Mouse (Mus musculus) E14TG2a.4 (cell line): ENCODE measurements around the gene Padi4.

Source experiments
- CTCF ChIP-seq: conservative IDR thresholded peaks from 2 replicates; pipeline ENCODE4 v1.5.1; 2014; ENCODE audit warnings: low read length
- NANOG ChIP-seq: IDR thresholded peaks from 2 replicates; pipeline ENCODE4 v1.6.1; 2014; ENCODE audit warnings: borderline replicate concordance, low read length, mixed read lengths
- POU5F1 ChIP-seq: IDR thresholded peaks from 2 replicates; pipeline ENCODE4 v1.6.1; 2014; ENCODE audit warnings: low read length, borderline replicate concordance

DNA sequence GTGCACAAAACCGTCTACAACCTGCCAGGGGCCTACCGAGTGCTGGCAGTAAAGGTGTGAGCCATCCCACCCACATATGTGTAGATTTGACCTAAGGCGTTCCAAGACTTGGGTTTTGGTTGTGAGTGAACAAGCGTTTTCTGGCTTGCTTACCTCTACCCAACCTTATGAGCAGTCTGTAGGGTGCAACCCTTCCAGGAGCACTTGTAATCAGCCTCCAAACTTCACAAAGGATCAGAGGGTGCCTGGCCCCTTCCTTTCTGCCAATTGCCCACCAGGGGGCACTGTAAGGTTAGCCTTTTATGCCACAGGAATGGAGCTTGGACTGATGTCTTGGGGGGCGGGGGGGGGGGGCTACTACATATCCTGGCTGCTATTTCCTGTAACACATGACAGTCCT lies 50.2 kb downstream of the Padi4 start:
- TF ChIP-seq CTCF, result peak; percentile 59
- no peak for TF ChIP-seq POU5F1
- TF ChIP-seq NANOG, result no peak
